Mouse (Mus musculus) forebrain, embryonic 10.5 days (tissue): ENCODE measurements at regions not wholly inside any gene's neighbourhood (a gene's known extent, or its start where the extent isn't known, plus 50 kb on each side); places are given as distances from the start of the nearest gene placed in this dataset.
"Not testable (repeated sequence)": the region's sequence is repeated elsewhere in the genome, so short reads cannot be mapped to it uniquely, and the experiment has no call there.

Experiments used
- DNase-seq: peaks from one replicate; pipeline ENCODE4 v3.0.0-alpha.2; 2017; ENCODE audit warnings: low spot score; ENCODE audit errors: extremely low spot score
- H3K27ac ChIP-seq: fragments of 300-500 bp; sonication (generic); 2 replicates; pipeline ENCODE4 v1.5.1; 2016; ENCODE audit warnings: mild to moderate bottlenecking
- H3K27me3 ChIP-seq: fragments of 300-500 bp; sonication (generic); 2 replicates; pipeline ENCODE4 v1.6.1; 2016; ENCODE audit warnings: mild to moderate bottlenecking; ENCODE audit not compliant: poor library complexity, severe bottlenecking
- H3K36me3 ChIP-seq: fragments of 300-500 bp; sonication (generic); replicated peaks from 2 replicates; pipeline ENCODE4 v1.6.1; 2016; ENCODE audit warnings: mild to moderate bottlenecking, moderate library complexity
- H3K4me1 ChIP-seq: fragments of 300-500 bp; sonication (generic); 2 replicates; pipeline ENCODE4 v1.6.1; 2016
- H3K4me3 ChIP-seq: fragments of 300-500 bp; sonication (generic); 2 replicates; pipeline ENCODE4 v1.5.1; 2016; ENCODE audit warnings: mild to moderate bottlenecking, moderate library complexity
- H3K9me3 ChIP-seq: fragments of 300-500 bp; sonication (generic); 2 replicates; pipeline ENCODE4 v1.6.1; 2016; ENCODE audit warnings: mild to moderate bottlenecking, moderate library complexity
- WGBS: fragments of 180-500 bp; shearing (Covaris S2); methylation state at CpG from one replicate; pipeline ENCODE4 v1.1.7; 2016; 5-methylcytosine and 5-hydroxymethylcytosine counted together

DNA sequence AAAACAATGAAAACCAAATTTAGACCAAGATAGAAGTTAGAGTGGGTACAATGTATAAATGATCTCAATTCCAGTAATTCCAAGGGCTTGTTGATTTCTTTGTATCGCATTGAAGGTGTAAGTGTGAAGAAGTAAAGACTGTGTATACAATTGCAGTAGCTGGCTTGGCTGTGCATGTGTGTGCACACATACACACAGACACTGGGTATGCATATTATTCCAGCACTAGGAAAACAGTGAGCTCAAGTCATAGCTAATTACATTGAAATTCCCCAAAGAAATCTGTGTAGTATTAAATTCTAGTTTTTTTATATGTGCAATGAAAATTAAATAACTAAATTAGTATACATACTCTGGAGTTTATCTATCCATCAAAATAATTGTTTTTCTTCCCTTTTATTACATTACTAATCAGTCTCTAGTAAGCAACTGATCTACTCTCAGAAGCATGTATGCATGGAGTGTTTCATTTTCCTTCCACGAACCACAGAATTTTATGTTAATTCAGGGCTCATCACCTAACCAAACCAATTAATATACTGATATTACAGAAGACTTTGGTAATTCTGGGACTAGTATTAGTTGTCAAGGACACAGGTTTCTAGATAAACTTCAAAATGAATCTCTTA, 56.5 kb downstream of the Gm8797 start:
- H3K4me1 ChIP-seq, result no peaks in the 10 kb centered on the region
- no peaks in the 10 kb centered on the region for H3K27me3 ChIP-seq
- DNase-seq, result no peak
- no peaks in the 10 kb centered on the region for H3K9me3 ChIP-seq
- H3K36me3 ChIP-seq, result no peaks in the 10 kb centered on the region
- H3K4me3 ChIP-seq, result no peak overlapping the region
- H3K27ac ChIP-seq, result no peak overlapping the region
- WGBS, result 92% methylated on average over 2 of the region's 2 CpGs

DNA sequence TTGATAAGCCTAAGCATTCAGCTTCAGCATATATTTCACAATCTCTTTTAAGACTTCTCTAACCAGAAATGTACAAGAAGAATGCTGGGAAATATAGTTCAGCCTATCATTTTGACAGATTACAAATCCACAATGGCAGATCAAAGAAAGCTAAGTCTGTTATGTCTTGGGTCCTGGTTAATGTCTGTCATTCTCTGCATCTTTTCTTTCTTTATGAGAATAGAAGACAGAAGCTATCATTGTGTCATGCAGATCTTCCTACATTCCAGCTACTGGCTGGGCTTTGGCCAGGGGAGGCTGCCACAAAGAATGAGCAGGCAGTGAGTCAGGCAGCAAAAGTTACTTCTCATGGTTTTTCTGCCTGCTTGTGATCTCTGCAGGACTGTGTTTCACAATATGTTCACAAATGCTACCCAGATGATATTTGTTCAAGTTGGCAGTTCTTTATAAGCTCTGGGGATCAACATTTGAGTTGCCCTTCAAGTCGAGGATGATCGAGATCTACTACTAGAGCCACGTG, 60.5 kb downstream of the Gm8797 start:
- Histone ChIP-seq H3K27ac (no peak overlapping the region), H3K4me3 (no peak overlapping the region), H3K27me3 (no peaks in the 10 kb centered on the region), H3K9me3 (no peaks in the 10 kb centered on the region), H3K4me1 (no peaks in the 10 kb centered on the region), H3K36me3 (no peaks in the 10 kb centered on the region)
- 94% methylated on average over 3 of the region's 3 CpGs for WGBS
- no peak for DNase-seq

- not testable (repeated sequence) for H3K4me3 ChIP-seq, H3K27me3 ChIP-seq, H3K4me1 ChIP-seq, H3K27ac ChIP-seq, DNase-seq, H3K36me3 ChIP-seq, H3K9me3 ChIP-seq
- 84% methylated on average over 7 of the region's 7 CpGs for WGBS
These were observed 69.6 kb downstream of the Gm8797 start for GRCm38 (mm10) chr3:5820243-5820642.

GRCm38 (mm10) chr3:5860237-5860636, 109.6 kb downstream of the Gm8797 start:
- WGBS, result 30% methylated on average over 20 of the region's 20 CpGs
- H3K27me3 ChIP-seq, H3K36me3 ChIP-seq, H3K4me3 ChIP-seq, H3K27ac ChIP-seq, H3K4me1 ChIP-seq, H3K9me3 ChIP-seq, DNase-seq: not testable (repeated sequence)

DNA sequence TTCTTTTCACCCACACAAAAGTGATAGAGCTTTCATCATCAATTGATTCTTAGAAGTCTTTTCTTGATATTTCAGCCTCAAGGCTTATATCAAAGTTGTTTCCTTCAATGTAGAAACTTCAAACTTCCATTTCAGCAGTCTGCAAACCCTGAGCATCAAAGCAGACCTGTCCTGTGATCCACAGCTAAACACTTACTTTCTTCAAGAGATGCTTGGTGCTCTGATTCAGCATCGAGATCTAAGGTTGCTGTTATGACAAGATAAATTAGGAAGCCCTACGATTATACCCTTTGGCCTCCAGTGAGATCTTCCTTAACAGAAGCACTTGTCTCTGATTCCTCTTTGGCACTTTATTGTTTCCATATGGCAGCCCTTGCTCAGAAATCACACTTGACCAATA, 119.8 kb downstream of the Gm8797 start:
- no peaks in the 10 kb centered on the region for H3K27me3 ChIP-seq
- DNase-seq, result no peak
- no peak overlapping the region for H3K4me3 ChIP-seq
- H3K4me1 ChIP-seq, result no peaks in the 10 kb centered on the region
- no peak overlapping the region for H3K27ac ChIP-seq
- no peaks in the 10 kb centered on the region for H3K9me3 ChIP-seq
- H3K36me3 ChIP-seq, result no peaks in the 10 kb centered on the region
- 84% methylated on average over 2 of the region's 2 CpGs for WGBS

DNA sequence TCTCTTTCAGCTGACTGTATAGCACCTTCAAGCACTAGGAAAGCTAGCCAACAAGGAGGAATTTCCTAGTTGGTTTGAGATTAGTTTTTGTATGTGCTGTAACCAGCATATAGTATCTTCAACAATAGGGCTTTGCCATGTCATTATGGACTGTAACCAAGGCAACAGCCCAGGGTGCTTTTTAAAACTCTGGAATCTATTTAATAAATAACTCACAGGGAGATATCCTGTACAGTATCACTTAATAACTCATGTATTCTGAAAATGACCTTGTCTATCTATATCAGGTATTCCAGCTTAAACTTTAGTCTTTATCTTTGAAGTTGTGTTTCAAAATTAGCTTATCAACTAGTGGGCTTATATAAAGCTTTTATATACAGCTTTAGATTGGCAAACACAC, 128.5 kb downstream of the Gm8797 start:
- Histone ChIP-seq H3K27ac (no peak overlapping the region), H3K9me3 (no peaks in the 10 kb centered on the region), H3K27me3 (no peaks in the 10 kb centered on the region), H3K4me3 (no peak overlapping the region), H3K36me3 (no peaks in the 10 kb centered on the region), H3K4me1 (no peaks in the 10 kb centered on the region)
- DNase-seq, result no peak

GRCm38 (mm10) chr3:5917536-5917935, 166.9 kb downstream of the Gm8797 start:
- Histone ChIP-seq H3K4me1 (no peaks in the 10 kb centered on the region), H3K4me3 (no peak overlapping the region), H3K36me3 (no peaks in the 10 kb centered on the region), H3K9me3 (no peaks in the 10 kb centered on the region), H3K27ac (no peak overlapping the region), H3K27me3 (no peaks in the 10 kb centered on the region)
- 87% methylated on average over 1 of the region's 1 CpGs for WGBS
- no peak for DNase-seq

- not testable (repeated sequence) for H3K27ac ChIP-seq, H3K4me1 ChIP-seq, H3K4me3 ChIP-seq, H3K36me3 ChIP-seq, DNase-seq, H3K27me3 ChIP-seq, H3K9me3 ChIP-seq
- 96% methylated on average over 11 of the region's 11 CpGs for WGBS
These were observed 199.6 kb downstream of the Gm8797 start for GRCm38 (mm10) chr3:5950243-5950642.

GRCm38 (mm10) chr3:5989011-5989645, 238.5 kb downstream of the Gm8797 start:
- H3K4me1 ChIP-seq, H3K4me3 ChIP-seq, H3K36me3 ChIP-seq, H3K27me3 ChIP-seq, H3K9me3 ChIP-seq, DNase-seq, H3K27ac ChIP-seq: not testable (repeated sequence)
- WGBS, result 88% methylated on average over 5 of the region's 5 CpGs

- WGBS, result 86% methylated on average over 1 of the region's 1 CpGs
- no peak for DNase-seq
- H3K27ac ChIP-seq, result no peak overlapping the region
- no peaks in the 10 kb centered on the region for H3K36me3 ChIP-seq
- H3K27me3 ChIP-seq, result no peaks in the 10 kb centered on the region
- no peaks in the 10 kb centered on the region for H3K9me3 ChIP-seq
- no peak overlapping the region for H3K4me3 ChIP-seq
- no peaks in the 10 kb centered on the region for H3K4me1 ChIP-seq
These were observed 253.8 kb downstream of the Gm8797 start for GRCm38 (mm10) chr3:6004423-6004822.

DNA sequence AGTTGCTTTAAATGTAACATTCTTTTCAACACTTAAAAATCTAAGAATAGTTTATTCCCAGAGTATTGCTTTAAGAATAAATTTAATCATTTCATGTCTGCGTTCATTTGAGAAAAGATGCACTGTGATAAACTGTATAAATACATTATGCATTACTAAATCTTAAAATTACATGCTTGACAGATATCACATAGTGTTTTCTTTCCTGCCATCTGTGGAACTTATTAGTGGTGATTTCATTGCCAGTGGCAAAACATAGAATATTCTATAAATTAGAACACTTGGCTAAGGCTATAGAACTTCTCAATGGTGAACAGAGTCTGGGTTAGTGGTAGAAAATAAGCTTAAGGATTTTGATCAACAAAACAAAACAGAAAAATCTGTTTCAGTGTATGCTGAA, 268.1 kb downstream of the Gm8797 start:
- Histone ChIP-seq H3K9me3 (no peaks in the 10 kb centered on the region), H3K4me1 (no peaks in the 10 kb centered on the region), H3K27me3 (no peaks in the 10 kb centered on the region), H3K27ac (no peak overlapping the region), H3K4me3 (no peak overlapping the region), H3K36me3 (no peaks in the 10 kb centered on the region)
- DNase-seq, result no peak
- 83% methylated on average over 1 of the region's 1 CpGs for WGBS

DNA sequence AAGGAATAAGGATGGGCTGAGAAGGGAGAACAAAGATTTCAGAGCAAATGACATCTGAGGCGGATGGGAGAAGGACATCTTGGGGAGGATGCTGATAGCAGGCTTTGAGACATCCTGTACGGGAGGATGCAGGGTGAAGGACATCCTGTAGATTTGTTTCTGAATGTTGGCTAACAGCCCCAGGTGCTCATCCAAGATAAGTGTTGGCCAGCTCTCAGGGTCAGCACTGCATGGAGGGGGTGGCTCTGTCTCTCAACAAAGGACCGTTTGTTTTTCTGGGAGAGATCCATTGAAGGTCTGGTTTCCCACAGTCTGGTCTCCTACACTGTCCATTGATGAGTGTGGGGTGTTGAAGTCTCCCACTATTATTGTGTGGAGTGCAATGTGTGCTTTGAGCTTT, 290.7 kb downstream of the Gm8797 start:
- not testable (repeated sequence) for H3K4me1 ChIP-seq, H3K27ac ChIP-seq, H3K4me3 ChIP-seq, H3K27me3 ChIP-seq, DNase-seq, H3K36me3 ChIP-seq, H3K9me3 ChIP-seq
- 63% methylated on average over 3 of the region's 3 CpGs for WGBS

DNA sequence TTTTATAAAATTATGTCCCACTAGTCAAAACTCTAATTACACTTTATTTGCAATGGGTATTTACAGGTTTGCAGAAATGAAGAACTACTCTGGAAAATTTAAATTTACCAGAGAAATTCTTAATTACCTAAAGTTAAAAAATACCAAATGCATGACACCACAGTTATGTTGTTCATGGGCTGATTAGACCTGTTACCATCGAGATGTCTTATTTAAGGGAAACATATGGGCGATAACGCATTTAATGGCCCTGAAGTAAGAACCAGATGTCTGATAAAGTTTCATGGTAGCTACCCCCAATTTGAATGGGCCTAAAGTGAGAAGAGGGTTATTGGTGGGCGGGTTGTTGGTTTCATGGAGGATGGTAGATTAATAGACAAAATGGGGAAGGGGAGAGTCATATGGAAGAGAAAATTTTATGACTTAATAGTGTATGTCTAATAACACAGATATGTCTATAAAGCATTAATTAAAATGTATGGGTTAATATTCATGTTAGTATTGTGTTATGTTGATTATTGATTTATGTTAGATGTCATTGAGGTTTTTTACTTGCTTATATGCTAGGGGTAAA, 299.0 kb downstream of the Gm8797 start:
- H3K9me3 ChIP-seq, result no peaks in the 10 kb centered on the region
- no peak for DNase-seq
- no peaks in the 10 kb centered on the region for H3K4me1 ChIP-seq
- no peaks in the 10 kb centered on the region for H3K36me3 ChIP-seq
- H3K27me3 ChIP-seq, result no peaks in the 10 kb centered on the region
- no peak overlapping the region for H3K27ac ChIP-seq
- WGBS, result 91% methylated on average over 4 of the region's 4 CpGs
- H3K4me3 ChIP-seq, result no peak overlapping the region
